Mouse (Mus musculus): ENCODE results near the gene Stxbp1.

GRCm38 (mm10) chr2:32791297-32791696 lies 55.7 kb downstream of the Stxbp1 start:
- no peak for TF ChIP-seq CTCF (IDR thresholded peaks at IDR 0.05)
- TF ChIP-seq EP300 (IDR thresholded peaks at IDR 0.05) = no peak
